Mouse (Mus musculus): ENCODE data around the gene Fastkd5. TPM values are rescaled to one million over a fixed set of nuclear protein-coding genes. Genes with fewer than 3 reads are reported as not detected.

The Fastkd5 gene
- polyA plus RNA-seq, 1 experiment from 2014 or later: 19.3 TPM

GRCm38 (mm10) chr2:130632887-130633675, 3.3 kb upstream of the Fastkd5 start:
- WGBS: 46% methylated on average over 5 of the region's 5 CpGs
- H3K27me3 ChIP-seq: peaks cover 63% of the 10 kb centered on the region
- no peak overlapping the region for H3K27ac ChIP-seq (replicated peaks)
- no peak for ATAC-seq (ENCODE audit: low FRiP score, low read depth)
- H3K4me1 ChIP-seq: peaks cover 38% of the 10 kb centered on the region
- H3K36me3 ChIP-seq: no peaks in the 10 kb centered on the region; the same call in 1 of the 2 replicates
- no peak overlapping the region for H3K4me2 ChIP-seq (replicated peaks)
- no peaks in the 10 kb centered on the region for H3K9me3 ChIP-seq
- H3K9ac ChIP-seq (replicated peaks): no peak overlapping the region
- no peak overlapping the region for H3K4me3 ChIP-seq

- H3K9ac ChIP-seq (replicated peaks): no peak overlapping the region
- ATAC-seq (ENCODE audit: low FRiP score, low read depth): no peak
- no peak overlapping the region for H3K4me3 ChIP-seq
- H3K27ac ChIP-seq (replicated peaks): no peak overlapping the region
- H3K27me3 ChIP-seq: peaks cover 56% of the 10 kb centered on the region
- H3K9me3 ChIP-seq: no peaks in the 10 kb centered on the region
- peaks cover 4% of the 10 kb centered on the region for H3K36me3 ChIP-seq
- H3K4me2 ChIP-seq (replicated peaks): no peak overlapping the region
- WGBS: 52% methylated on average over 1 of the region's 1 CpGs
- peaks cover 38% of the 10 kb centered on the region for H3K4me1 ChIP-seq
Observed at GRCm38 (mm10) chr2:130632416-130632815, 2.6 kb upstream of the Fastkd5 start.

GRCm38 (mm10) chr2:130629080-130629838, 568 bp downstream of the Fastkd5 start:
- WGBS: 3% methylated on average over 37 of the region's 37 CpGs
- H3K36me3 ChIP-seq: peaks cover 25% of the 10 kb centered on the region
- peak overlapping the region; percentile 88 for H3K9ac ChIP-seq (replicated peaks)
- peak overlapping the region; percentile 96 for H3K4me3 ChIP-seq
- no peaks in the 10 kb centered on the region for H3K9me3 ChIP-seq
- H3K4me1 ChIP-seq: peaks cover 19% of the 10 kb centered on the region
- H3K4me2 ChIP-seq (replicated peaks): peak overlapping the region; percentile 95
- peak overlapping the region; percentile 58 for H3K27ac ChIP-seq (replicated peaks)
- peak; percentile 45 for ATAC-seq (ENCODE audit: low FRiP score, low read depth)
- peaks cover 25% of the 10 kb centered on the region for H3K27me3 ChIP-seq

- peaks cover 13% of the 10 kb centered on the region for H3K4me1 ChIP-seq
- ATAC-seq (ENCODE audit: low FRiP score, low read depth): no peak
- H3K9me3 ChIP-seq: no peaks in the 10 kb centered on the region
- H3K27me3 ChIP-seq: peaks cover 16% of the 10 kb centered on the region
- H3K27ac ChIP-seq (replicated peaks): no peak overlapping the region
- H3K9ac ChIP-seq (replicated peaks): no peak overlapping the region
- H3K36me3 ChIP-seq: peaks cover 31% of the 10 kb centered on the region
- H3K4me3 ChIP-seq: peak overlapping the region; percentile 96; the same call in 1 of the 2 replicates
- H3K4me2 ChIP-seq (replicated peaks): peak overlapping the region; percentile 95
- WGBS: 56% methylated on average over 3 of the region's 3 CpGs
Observed at GRCm38 (mm10) chr2:130628424-130628823, 1.4 kb downstream of the Fastkd5 start.

- no peak overlapping the region for H3K9ac ChIP-seq (replicated peaks)
- H3K27ac ChIP-seq (replicated peaks): no peak overlapping the region
- H3K4me2 ChIP-seq (replicated peaks): no peak overlapping the region
- no peak overlapping the region for H3K4me3 ChIP-seq
- H3K4me1 ChIP-seq: no peaks in the 10 kb centered on the region
- no peaks in the 10 kb centered on the region for H3K27me3 ChIP-seq
- H3K9me3 ChIP-seq: no peaks in the 10 kb centered on the region
- WGBS: 94% methylated on average over 7 of the region's 7 CpGs
- peaks cover 63% of the 10 kb centered on the region for H3K36me3 ChIP-seq
- ATAC-seq (ENCODE audit: low FRiP score, low read depth): no peak
Observed at GRCm38 (mm10) chr2:130618972-130619371, 10.9 kb downstream of the Fastkd5 start.

- H3K27me3 ChIP-seq: no peaks in the 10 kb centered on the region
- H3K9me3 ChIP-seq: no peaks in the 10 kb centered on the region
- no peaks in the 10 kb centered on the region for H3K4me1 ChIP-seq
- no peak for ATAC-seq (ENCODE audit: low FRiP score, low read depth)
- H3K9ac ChIP-seq (replicated peaks): no peak overlapping the region
- peaks cover 36% of the 10 kb centered on the region for H3K36me3 ChIP-seq
- 60% methylated on average over 3 of the region's 3 CpGs for WGBS
- H3K27ac ChIP-seq (replicated peaks): no peak overlapping the region
- H3K4me3 ChIP-seq: no peak overlapping the region
- H3K4me2 ChIP-seq (replicated peaks): no peak overlapping the region
Observed at GRCm38 (mm10) chr2:130613091-130613490, 16.7 kb downstream of the Fastkd5 start.

- 84% methylated on average over 4 of the region's 4 CpGs for WGBS
- peaks cover 53% of the 10 kb centered on the region for H3K36me3 ChIP-seq
Observed at GRCm38 (mm10) chr2:130602195-130602594, 27.6 kb downstream of the Fastkd5 start.

GRCm38 (mm10) chr2:130598399-130598798, 31.4 kb downstream of the Fastkd5 start:
- Histone ChIP-seq H3K27me3 (no peaks in the 10 kb centered on the region), H3K36me3 (peaks cover 77% of the 10 kb centered on the region), H3K4me1 (no peaks in the 10 kb centered on the region), H3K9me3 (no peaks in the 10 kb centered on the region), H3K27ac (replicated peaks) (no peak overlapping the region), H3K4me2 (replicated peaks) (no peak overlapping the region), H3K4me3 (no peak overlapping the region), H3K9ac (replicated peaks) (no peak overlapping the region)
- no peak for ATAC-seq (ENCODE audit: low FRiP score, low read depth)
- 72% methylated on average over 3 of the region's 3 CpGs for WGBS

More at GRCm38 (mm10) chr2:130602195-130602594, 27.6 kb downstream of the Fastkd5 start:
- Histone ChIP-seq H3K4me3 (no peak overlapping the region), H3K9me3 (no peaks in the 10 kb centered on the region), H3K9ac (replicated peaks) (no peak overlapping the region), H3K27ac (replicated peaks) (no peak overlapping the region), H3K27me3 (no peaks in the 10 kb centered on the region), H3K4me1 (no peaks in the 10 kb centered on the region), H3K4me2 (replicated peaks) (no peak overlapping the region)
- no peak for ATAC-seq (ENCODE audit: low FRiP score, low read depth)

- Histone ChIP-seq H3K27me3 (no peaks in the 10 kb centered on the region), H3K4me3 (no peak overlapping the region), H3K27ac (replicated peaks) (no peak overlapping the region), H3K4me2 (replicated peaks) (no peak overlapping the region), H3K36me3 (peaks cover 76% of the 10 kb centered on the region), H3K4me1 (no peaks in the 10 kb centered on the region), H3K9me3 (no peaks in the 10 kb centered on the region), H3K9ac (replicated peaks) (no peak overlapping the region)
- no peak for ATAC-seq (ENCODE audit: low FRiP score, low read depth)
- 31% methylated on average over 1 of the region's 1 CpGs for WGBS
Observed at GRCm38 (mm10) chr2:130597601-130598010, 32.2 kb downstream of the Fastkd5 start.

- Histone ChIP-seq H3K9me3 (no peaks in the 10 kb centered on the region), H3K9ac (replicated peaks) (no peak overlapping the region), H3K4me3 (no peak overlapping the region), H3K27me3 (no peaks in the 10 kb centered on the region), H3K4me2 (replicated peaks) (no peak overlapping the region), H3K4me1 (no peaks in the 10 kb centered on the region), H3K27ac (replicated peaks) (no peak overlapping the region), H3K36me3 (peaks cover 76% of the 10 kb centered on the region)
- 93% methylated on average over 1 of the region's 1 CpGs for WGBS
- no peak for ATAC-seq (ENCODE audit: low FRiP score, low read depth)
Observed at GRCm38 (mm10) chr2:130595596-130595995, 34.2 kb downstream of the Fastkd5 start.

- Histone ChIP-seq H3K27ac (replicated peaks) (no peak overlapping the region), H3K4me3 (no peak overlapping the region), H3K9ac (replicated peaks) (no peak overlapping the region), H3K36me3 (peaks cover 46% of the 10 kb centered on the region), H3K4me2 (replicated peaks) (no peak overlapping the region), H3K4me1 (0 out of 2 replicates have a peak, but pooled peaks cover 2% of the 10 kb centered on the region), H3K27me3 (no peaks in the 10 kb centered on the region), H3K9me3 (no peaks in the 10 kb centered on the region)
- ATAC-seq (ENCODE audit: low FRiP score, low read depth): no peak
- WGBS: 93% methylated on average over 2 of the region's 2 CpGs
Observed at GRCm38 (mm10) chr2:130591016-130591415, 38.8 kb downstream of the Fastkd5 start.

GRCm38 (mm10) chr2:130589761-130590160, 40.1 kb downstream of the Fastkd5 start:
- ATAC-seq (ENCODE audit: low FRiP score, low read depth): no peak
- H3K9me3 ChIP-seq: no peaks in the 10 kb centered on the region
- H3K27me3 ChIP-seq: no peaks in the 10 kb centered on the region
- 92% methylated on average over 2 of the region's 2 CpGs for WGBS
- no peak overlapping the region for H3K4me2 ChIP-seq (replicated peaks)
- peaks cover 34% of the 10 kb centered on the region for H3K36me3 ChIP-seq
- H3K4me3 ChIP-seq: no peak overlapping the region
- no peak overlapping the region for H3K27ac ChIP-seq (replicated peaks)
- 0 out of 2 replicates have a peak, but pooled peaks cover 2% of the 10 kb centered on the region for H3K4me1 ChIP-seq
- H3K9ac ChIP-seq (replicated peaks): no peak overlapping the region

Data from midbrain, embryonic 12.5 days (tissue).